Mouse (Mus musculus) liver, embryonic 18 days (tissue): ENCODE results near the gene Olfr1274-ps. TPM values are rescaled to one million over a fixed set of nuclear protein-coding genes. Genes with fewer than 3 reads are reported as not detected.

Source experiments
- polyA plus RNA-seq: library from polyadenylated mRNA; depleted of rRNA; stranded (reverse); fragments of >200 nt; gene quantifications from 2 replicates; pipeline ENCODE4 v1.2.3, GENCODE M21; 2012; rRNA removed

Gene Olfr1274-ps
- not detected in 2 replicates for polyA plus RNA-seq

DNA sequence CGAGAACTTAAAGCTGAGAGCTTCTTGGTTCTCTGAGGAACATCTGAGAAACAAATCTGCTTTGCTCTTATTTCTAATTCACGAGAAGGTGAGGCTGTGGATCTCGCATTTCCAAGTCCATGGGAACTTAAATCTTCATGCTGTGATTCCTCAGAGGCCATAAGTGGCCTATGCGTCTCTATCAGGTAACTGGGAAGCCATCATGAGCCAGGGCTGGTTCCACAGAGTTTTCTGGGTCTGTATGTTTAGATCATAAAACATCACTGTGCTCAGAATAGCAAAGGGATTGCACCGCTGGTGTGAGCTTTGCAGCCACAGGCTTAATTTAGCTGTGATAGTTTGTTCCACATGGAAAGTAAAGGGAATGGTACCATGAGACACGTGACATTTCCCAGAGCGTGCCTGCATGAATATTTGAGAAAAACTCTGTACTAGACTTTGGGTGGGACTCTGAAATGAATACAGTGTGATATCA lies at the start of gene Olfr1274-ps:
Gene Olfr1274-ps, plus strand, starts transcription at position 51 of the 475 bp plus-strand sequence.

Other genes with a start within 250 kb of the Olfr1274-ps start
- gene Olfr1270, start 245.6 kb upstream of the Olfr1274-ps start, polyA plus RNA-seq = not detected in 2 replicates
- gene Olfr1506, start 174.2 kb upstream of the Olfr1274-ps start, polyA plus RNA-seq = not detected in 2 replicates
- gene Olfr142, start 141.1 kb upstream of the Olfr1274-ps start, polyA plus RNA-seq = not detected in 2 replicates
- gene Olfr1271, start 127.7 kb upstream of the Olfr1274-ps start, polyA plus RNA-seq = not detected in 2 replicates
- not detected in 2 replicates for gene Olfr1272, start 105.8 kb upstream of the Olfr1274-ps start, polyA plus RNA-seq
- not detected in 2 replicates for gene Gm13769, start 76.5 kb upstream of the Olfr1274-ps start, polyA plus RNA-seq
- 5.1 and 5.2 TPM in 2 replicates for gene Ptprj, start 182.0 kb downstream of the Olfr1274-ps start, polyA plus RNA-seq